Mouse (Mus musculus) forebrain, embryonic 12.5 days (tissue): ENCODE data around the gene Nell1. TPM values are rescaled to one million over a fixed set of nuclear protein-coding genes. Genes with fewer than 3 reads are reported as not detected.
A peak's percentile ranks its signal among the peaks of the same experiment; 100 is the strongest.

ENCODE experiments used
- ATAC-seq: fragments of 200-750 bp; cut with Nextera tagmentation; 2 replicates; pipeline ENCODE4 v1.8.0; 2017; ENCODE audit warnings: moderate TSS enrichment; ENCODE audit not compliant: low FRiP score
- H3K27ac ChIP-seq: fragments of 300-500 bp; sonication (generic); 2 replicates; pipeline ENCODE4 v1.5.1; 2016; ENCODE audit warnings: mild to moderate bottlenecking
- H3K27me3 ChIP-seq: fragments of 300-500 bp; sonication (generic); 2 replicates; pipeline ENCODE4 v1.6.1; 2016; ENCODE audit warnings: mild to moderate bottlenecking
- H3K36me3 ChIP-seq: fragments of 300-500 bp; sonication (generic); replicated peaks from 2 replicates; pipeline ENCODE4 v1.6.1; 2016; ENCODE audit warnings: mild to moderate bottlenecking
- H3K4me1 ChIP-seq: fragments of 300-500 bp; sonication (generic); 2 replicates; pipeline ENCODE4 v1.6.1; 2016
- H3K4me2 ChIP-seq: fragments of 300-500 bp; sonication (generic); 2 replicates; pipeline ENCODE4 v1.6.1; 2016; ENCODE audit warnings: mild to moderate bottlenecking, moderate library complexity
- H3K4me3 ChIP-seq: fragments of 300-500 bp; sonication (generic); replicated peaks from 2 replicates; pipeline ENCODE4 v1.5.1; 2016; ENCODE audit warnings: mild to moderate bottlenecking
- H3K9ac ChIP-seq: fragments of 300-500 bp; sonication (generic); 2 replicates; pipeline ENCODE4 v1.6.1; 2016; ENCODE audit warnings: mild to moderate bottlenecking
- H3K9me3 ChIP-seq: fragments of 300-500 bp; sonication (generic); 2 replicates; pipeline ENCODE4 v1.6.1; 2016
- WGBS: fragments of 180-500 bp; shearing (Covaris S2); methylation state at CpG from one replicate; pipeline ENCODE4 v1.1.7; 2016; 5-methylcytosine and 5-hydroxymethylcytosine counted together
- polyA plus RNA-seq: library from polyadenylated mRNA; unstranded; fragments of >200 nt; fragmentation: Nextera tagmentation; extraction: Ambion mirVana; gene quantifications from 2 replicates; pipeline ENCODE4 v1.2.1, GENCODE M21; 2016

Nell1 gene
- polyA plus RNA-seq, 1 experiment from 2014 or later, result 2.1 TPM

DNA sequence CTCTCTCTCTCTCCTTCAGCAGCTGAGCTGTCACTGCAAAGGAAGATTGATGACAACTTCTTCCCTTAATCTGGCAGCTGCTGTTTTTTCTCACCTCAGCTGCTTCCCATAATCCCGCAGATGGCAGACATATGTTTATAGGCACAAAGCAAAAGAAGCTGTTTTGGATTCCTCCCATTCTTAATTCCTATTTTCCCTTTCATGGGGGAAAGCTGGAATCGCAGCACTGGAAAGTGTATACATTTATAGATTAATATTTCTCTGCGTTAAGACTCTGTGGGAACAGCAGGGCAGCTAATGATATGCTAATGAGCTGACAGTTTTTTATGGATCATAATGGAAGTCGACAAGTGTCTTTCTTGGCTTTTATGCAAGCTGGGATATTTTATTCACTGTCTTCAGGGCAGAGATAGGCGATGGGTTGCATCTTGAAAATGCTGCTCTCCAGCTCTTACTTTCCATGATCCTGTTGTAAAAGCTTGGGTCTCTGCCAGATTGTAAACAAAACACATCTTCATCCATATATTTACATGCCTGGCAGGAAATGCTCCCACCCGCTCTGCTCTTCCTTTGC is 236.1 kb downstream of the Nell1 start:
- Histone ChIP-seq H3K27me3 (no peaks in the 10 kb centered on the region), H3K4me2 (no peak overlapping the region), H3K4me3 (no peak overlapping the region), H3K9me3 (no peaks in the 10 kb centered on the region), H3K9ac (no peak overlapping the region), H3K36me3 (no peaks in the 10 kb centered on the region), H3K27ac (no peak overlapping the region), H3K4me1 (peaks cover 4% of the 10 kb centered on the region; the same call in 1 of the 2 replicates)
- no peak for ATAC-seq
- 56% methylated on average over 6 of the region's 6 CpGs for WGBS

GRCm38 (mm10) chr7:50221849-50222248 is 247.2 kb downstream of the Nell1 start:
- no peak overlapping the region for H3K4me2 ChIP-seq
- no peaks in the 10 kb centered on the region for H3K9me3 ChIP-seq
- H3K36me3 ChIP-seq, result no peaks in the 10 kb centered on the region
- no peak overlapping the region for H3K9ac ChIP-seq
- no peaks in the 10 kb centered on the region for H3K4me1 ChIP-seq
- no peaks in the 10 kb centered on the region for H3K27me3 ChIP-seq
- peak; percentile 49; the same call in 1 of the 2 replicates for ATAC-seq
- H3K4me3 ChIP-seq, result no peak overlapping the region
- H3K27ac ChIP-seq, result no peak overlapping the region

GRCm38 (mm10) chr7:50226621-50227020 is 252.0 kb downstream of the Nell1 start:
- Histone ChIP-seq H3K4me2 (no peak overlapping the region), H3K36me3 (no peaks in the 10 kb centered on the region), H3K9ac (no peak overlapping the region), H3K9me3 (no peaks in the 10 kb centered on the region), H3K27ac (no peak overlapping the region), H3K27me3 (no peaks in the 10 kb centered on the region), H3K4me3 (no peak overlapping the region), H3K4me1 (no peaks in the 10 kb centered on the region)
- WGBS, result 94% methylated on average over 2 of the region's 2 CpGs
- ATAC-seq, result no peak

DNA sequence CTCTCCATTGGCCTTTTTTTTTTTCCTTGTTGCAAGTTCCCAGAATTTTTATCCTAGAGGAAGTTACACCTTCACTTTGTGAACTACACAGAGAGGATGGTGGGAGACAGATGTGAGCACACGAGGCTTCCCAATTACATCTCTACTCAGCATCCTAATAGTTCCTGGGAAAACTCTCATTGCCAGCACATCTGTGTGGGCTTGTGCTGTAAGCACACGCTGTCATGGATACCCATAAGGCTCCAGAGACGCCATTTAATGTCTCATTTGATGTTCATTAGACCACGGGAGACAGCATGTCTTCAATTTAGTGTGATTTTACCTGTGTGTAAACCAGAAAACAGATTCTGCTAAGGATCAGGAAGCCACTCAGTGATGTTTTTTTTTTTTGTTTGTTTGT is 253.6 kb downstream of the Nell1 start:
- H3K4me3 ChIP-seq, result no peak overlapping the region
- no peaks in the 10 kb centered on the region for H3K9me3 ChIP-seq
- H3K27me3 ChIP-seq, result no peaks in the 10 kb centered on the region
- no peak for ATAC-seq
- no peak overlapping the region for H3K9ac ChIP-seq
- no peaks in the 10 kb centered on the region for H3K4me1 ChIP-seq
- 77% methylated on average over 4 of the region's 4 CpGs for WGBS
- no peaks in the 10 kb centered on the region for H3K36me3 ChIP-seq
- H3K27ac ChIP-seq, result no peak overlapping the region
- no peak overlapping the region for H3K4me2 ChIP-seq

- Histone ChIP-seq H3K9me3 (no peaks in the 10 kb centered on the region), H3K9ac (no peak overlapping the region), H3K4me1 (no peaks in the 10 kb centered on the region), H3K27me3 (no peaks in the 10 kb centered on the region), H3K36me3 (no peaks in the 10 kb centered on the region), H3K27ac (no peak overlapping the region), H3K4me3 (no peak overlapping the region), H3K4me2 (no peak overlapping the region)
- WGBS, result 90% methylated on average over 4 of the region's 4 CpGs
- no peak for ATAC-seq
These were observed 266.5 kb downstream of the Nell1 start for GRCm38 (mm10) chr7:50241213-50241612.

- H3K4me1 ChIP-seq, result no peaks in the 10 kb centered on the region
- H3K36me3 ChIP-seq, result no peaks in the 10 kb centered on the region
- 67% methylated on average over 5 of the region's 5 CpGs for WGBS
- no peak overlapping the region for H3K27ac ChIP-seq
- no peak overlapping the region for H3K4me3 ChIP-seq
- no peaks in the 10 kb centered on the region for H3K9me3 ChIP-seq
- no peak for ATAC-seq
- no peak overlapping the region for H3K9ac ChIP-seq
- no peak overlapping the region for H3K4me2 ChIP-seq
- H3K27me3 ChIP-seq, result no peaks in the 10 kb centered on the region
These were observed 267.1 kb downstream of the Nell1 start for GRCm38 (mm10) chr7:50241634-50242273.

- no peak overlapping the region for H3K9ac ChIP-seq
- no peaks in the 10 kb centered on the region for H3K4me1 ChIP-seq
- ATAC-seq, result no peak
- no peaks in the 10 kb centered on the region for H3K27me3 ChIP-seq
- no peak overlapping the region for H3K4me3 ChIP-seq
- no peak overlapping the region for H3K4me2 ChIP-seq
- no peaks in the 10 kb centered on the region for H3K36me3 ChIP-seq
- WGBS, result 93% methylated on average over 3 of the region's 3 CpGs
- no peaks in the 10 kb centered on the region for H3K9me3 ChIP-seq
- H3K27ac ChIP-seq, result no peak overlapping the region
These were observed 278.5 kb downstream of the Nell1 start for GRCm38 (mm10) chr7:50253166-50253565.

DNA sequence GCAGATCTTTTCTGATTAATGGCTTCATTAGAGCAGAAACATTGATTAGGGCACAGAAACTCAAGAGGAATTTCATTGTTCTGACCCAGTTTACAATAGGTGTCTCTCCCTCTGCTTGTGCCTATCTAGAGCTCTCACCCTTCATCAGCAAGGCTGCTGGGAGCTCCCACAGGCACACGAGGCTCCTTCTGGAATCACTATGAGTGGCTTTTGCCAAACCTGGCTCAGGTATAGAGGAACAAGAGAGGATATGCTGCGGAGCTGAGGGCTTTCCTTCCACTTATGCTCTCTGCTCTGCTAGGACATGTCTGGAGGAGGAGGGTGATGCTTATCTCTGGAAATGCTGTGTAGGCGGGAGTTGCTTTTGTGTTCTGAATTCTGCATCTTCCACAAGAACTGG is 285.4 kb downstream of the Nell1 start:
- ATAC-seq, result no peak
- no peak overlapping the region for H3K27ac ChIP-seq
- H3K4me1 ChIP-seq, result no peaks in the 10 kb centered on the region
- H3K27me3 ChIP-seq, result 0 out of 2 replicates have a peak, but pooled peaks cover 2% of the 10 kb centered on the region
- H3K4me3 ChIP-seq, result no peak overlapping the region
- no peak overlapping the region for H3K4me2 ChIP-seq
- H3K9ac ChIP-seq, result no peak overlapping the region
- H3K36me3 ChIP-seq, result no peaks in the 10 kb centered on the region
- WGBS, result 59% methylated on average over 3 of the region's 3 CpGs
- no peaks in the 10 kb centered on the region for H3K9me3 ChIP-seq

DNA sequence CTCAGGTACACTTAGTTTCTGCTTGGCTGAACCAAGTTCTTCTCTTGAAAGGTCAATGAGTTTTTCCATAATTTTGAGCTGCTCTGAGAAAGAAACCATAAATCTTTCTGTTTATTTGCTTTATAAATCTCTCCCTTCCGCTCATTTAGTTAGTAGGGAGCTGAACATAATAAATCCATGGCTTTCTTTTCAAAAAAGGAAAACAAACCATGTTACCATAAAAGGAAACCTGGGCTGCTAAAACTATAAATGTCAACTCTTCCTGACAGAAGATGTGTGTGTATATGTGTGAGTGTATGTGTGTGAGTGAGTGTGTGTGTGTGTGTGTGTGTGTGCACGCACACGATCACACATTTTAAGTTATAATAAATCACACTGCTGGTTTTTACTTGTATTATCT is 320.8 kb downstream of the Nell1 start:
- Histone ChIP-seq H3K9me3 (no peaks in the 10 kb centered on the region), H3K4me3 (no peak overlapping the region), H3K36me3 (no peaks in the 10 kb centered on the region), H3K4me2 (no peak overlapping the region), H3K27ac (no peak overlapping the region), H3K27me3 (no peaks in the 10 kb centered on the region), H3K9ac (no peak overlapping the region), H3K4me1 (no peaks in the 10 kb centered on the region)
- WGBS, result 90% methylated on average over 3 of the region's 3 CpGs
- ATAC-seq, result no peak

GRCm38 (mm10) chr7:50338226-50338625 is 363.6 kb downstream of the Nell1 start:
- no peaks in the 10 kb centered on the region for H3K27me3 ChIP-seq
- no peaks in the 10 kb centered on the region for H3K36me3 ChIP-seq
- no peaks in the 10 kb centered on the region for H3K4me1 ChIP-seq
- ATAC-seq, result no peak
- WGBS, result 80% methylated on average over 5 of the region's 5 CpGs
- H3K9ac ChIP-seq, result no peak overlapping the region
- H3K9me3 ChIP-seq, result no peaks in the 10 kb centered on the region
- no peak overlapping the region for H3K27ac ChIP-seq
- no peak overlapping the region for H3K4me3 ChIP-seq
- no peak overlapping the region for H3K4me2 ChIP-seq

DNA sequence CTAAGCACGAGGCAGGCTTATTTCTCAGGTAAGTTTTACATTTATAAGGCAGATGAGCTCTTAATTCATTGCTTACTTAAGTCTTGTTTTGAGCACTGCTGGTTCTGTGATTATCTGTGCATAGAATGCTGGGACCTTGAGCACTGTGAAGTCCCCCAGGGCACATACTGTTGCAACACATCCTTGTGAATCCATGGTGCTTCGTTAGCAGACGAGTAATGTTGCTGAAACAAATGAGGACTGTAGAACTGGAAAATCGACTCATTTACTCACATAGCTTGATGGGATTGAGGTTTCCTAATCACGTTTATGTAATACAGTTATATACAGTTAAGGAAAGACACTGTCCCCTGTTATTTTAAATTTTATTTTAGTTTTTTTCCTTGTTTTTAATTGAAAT is 364.1 kb downstream of the Nell1 start:
- Histone ChIP-seq H3K27ac (no peak overlapping the region), H3K4me2 (no peak overlapping the region), H3K9me3 (no peaks in the 10 kb centered on the region), H3K27me3 (no peaks in the 10 kb centered on the region), H3K4me1 (no peaks in the 10 kb centered on the region), H3K36me3 (no peaks in the 10 kb centered on the region), H3K9ac (no peak overlapping the region), H3K4me3 (no peak overlapping the region)
- ATAC-seq, result no peak
- WGBS, result 71% methylated on average over 5 of the region's 5 CpGs

DNA sequence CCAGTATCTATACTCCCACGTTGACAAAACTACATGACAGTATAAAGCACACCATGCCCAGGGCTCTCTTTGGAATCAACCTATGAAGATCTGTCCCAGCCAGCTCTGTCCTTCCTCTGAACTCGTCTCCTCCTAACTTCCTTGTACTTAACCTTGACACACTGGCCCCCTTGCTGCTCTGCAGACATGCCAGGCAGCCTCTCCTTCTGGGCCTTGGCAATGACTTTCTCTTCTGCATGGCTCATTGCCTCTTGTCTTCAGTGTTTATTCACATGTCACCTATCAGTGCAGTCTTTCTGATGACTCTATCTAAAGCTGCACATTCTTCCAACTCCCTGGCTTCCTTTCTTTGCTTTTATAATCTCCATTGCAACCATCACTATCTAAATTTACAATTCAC is 376.9 kb downstream of the Nell1 start:
- Histone ChIP-seq H3K27ac (no peak overlapping the region), H3K9ac (no peak overlapping the region), H3K9me3 (no peaks in the 10 kb centered on the region), H3K36me3 (no peaks in the 10 kb centered on the region), H3K4me2 (no peak overlapping the region), H3K4me3 (no peak overlapping the region), H3K4me1 (no peaks in the 10 kb centered on the region), H3K27me3 (no peaks in the 10 kb centered on the region)
- 63% methylated on average over 2 of the region's 2 CpGs for WGBS
- no peak for ATAC-seq

GRCm38 (mm10) chr7:50357213-50357612 is 382.5 kb downstream of the Nell1 start:
- H3K27me3 ChIP-seq, result no peaks in the 10 kb centered on the region
- no peak overlapping the region for H3K27ac ChIP-seq
- H3K9ac ChIP-seq, result no peak overlapping the region
- peaks cover 6% of the 10 kb centered on the region for H3K4me1 ChIP-seq
- no peak for ATAC-seq
- no peaks in the 10 kb centered on the region for H3K36me3 ChIP-seq
- WGBS, result 58% methylated on average over 2 of the region's 2 CpGs
- no peak overlapping the region for H3K4me2 ChIP-seq
- no peaks in the 10 kb centered on the region for H3K9me3 ChIP-seq
- H3K4me3 ChIP-seq, result no peak overlapping the region
